Mouse (Mus musculus): ENCODE data around the gene Gm21292. TPM values are rescaled to one million over a fixed set of nuclear protein-coding genes. Genes with fewer than 3 reads are reported as not detected.
"Not testable (repeated sequence)": the region's sequence is repeated elsewhere in the genome, so short reads cannot be mapped to it uniquely, and the experiment has no call there.

The Gm21292 gene
- polyA plus RNA-seq (2015; fragmentation: Nextera tagmentation; extraction: Ambion mirVana) = not detected in 2 replicates

DNA sequence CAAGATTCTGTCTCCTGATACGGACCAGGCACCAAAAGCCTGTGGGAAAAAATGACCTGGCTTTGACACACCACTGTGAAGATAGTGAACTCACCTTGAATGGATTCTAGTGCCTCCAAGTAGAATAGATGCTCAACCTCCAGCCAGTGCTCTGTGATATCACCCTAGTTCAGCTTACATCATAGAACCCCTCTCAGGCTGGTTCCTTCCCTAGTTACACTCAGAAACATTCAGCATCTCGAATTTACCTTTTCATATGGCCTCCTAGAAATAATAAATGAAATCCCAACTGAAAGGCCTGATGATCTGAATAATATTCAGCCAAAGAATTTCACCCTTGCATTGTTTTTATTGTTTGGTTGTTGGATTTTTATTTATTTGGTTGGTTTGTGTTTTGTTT, at the start of gene Gm21292:
Gene Gm21292 (minus strand): TSS at position 101 of the 400 bp plus-strand sequence.
- not testable (repeated sequence) for H3K27me3 ChIP-seq; H3K27ac ChIP-seq; H3K9ac ChIP-seq; ATAC-seq; H3K4me2 ChIP-seq; H3K9me3 ChIP-seq (replicated peaks); H3K36me3 ChIP-seq (ENCODE audit: poor library complexity, severe bottlenecking); H3K4me1 ChIP-seq; H3K4me3 ChIP-seq
- WGBS = 50% methylated on average over 2 of the region's 2 CpGs

Other genes with a start within 250 kb of the Gm21292 start
- gene Gm21721, start 68.3 kb upstream of the Gm21292 start, polyA plus RNA-seq (2015; fragmentation: Nextera tagmentation; extraction: Ambion mirVana) = not detected in 2 replicates
- not detected in 2 replicates for gene Gm21812, start 213.3 kb upstream of the Gm21292 start, polyA plus RNA-seq (2015; fragmentation: Nextera tagmentation; extraction: Ambion mirVana)

Data from forebrain, embryonic 13.5 days (tissue).